Mouse (Mus musculus): ENCODE results near the gene 4833427G06Rik. TPM values are rescaled to one million over a fixed set of nuclear protein-coding genes. Genes with fewer than 3 reads are reported as not detected.
"Not testable (repeated sequence)": the region's sequence is repeated elsewhere in the genome, so short reads cannot be mapped to it uniquely, and the experiment has no call there.

4833427G06Rik gene
- polyA plus RNA-seq (2015; fragmentation: Nextera tagmentation; extraction: Ambion mirVana) = 5.9 and 6.3 TPM in 2 replicates

GRCm38 (mm10) chr9:51101756-51102425 lies at the start of gene 4833427G06Rik:
Gene 4833427G06Rik, minus strand, starts transcription at chr9:51102078.
- Histone ChIP-seq H3K4me2 (ENCODE audit: low read depth, low read length) (peak within 1 kb of the TSS; percentile 99), H3K27ac (ENCODE audit: low read length) (no peak within 1 kb of the TSS), H3K9ac (ENCODE audit: low read length) (no peak within 1 kb of the TSS), H3K9me3 (ENCODE audit: control insufficient read depth, low read length) (no peaks in the 10 kb centered on the region), H3K4me3 (ENCODE audit: low read length) (peak within 1 kb of the TSS; percentile 28), H3K36me3 (ENCODE audit: control insufficient read depth, insufficient read depth, low read length) (no peaks in the 10 kb centered on the region), H3K4me1 (replicated peaks; ENCODE audit: control insufficient read depth, insufficient read depth, low read length) (peaks cover 4% of the 10 kb centered on the region; the same call in 1 of the 2 replicates), H3K27me3 (ENCODE audit: control insufficient read depth, insufficient read depth, low read depth, low read length) (peaks cover 7% of the 10 kb centered on the region; the same call in 1 of the 2 replicates)
- WGBS = 9% methylated on average over 27 of the region's 27 CpGs
- peak; percentile 78 for ATAC-seq (ENCODE audit: low read depth)

- Histone ChIP-seq H3K4me3 (ENCODE audit: low read length) (no peak overlapping the region), H3K36me3 (ENCODE audit: control insufficient read depth, insufficient read depth, low read length) (no peaks in the 10 kb centered on the region)
These were observed 45.4 kb upstream of the 4833427G06Rik start for GRCm38 (mm10) chr9:51147294-51147693.

GRCm38 (mm10) chr9:51146496-51146895 lies 44.6 kb upstream of the 4833427G06Rik start:
- ATAC-seq (ENCODE audit: low read depth) = peak; percentile 34; the same call in 1 of the 2 replicates
- no peak overlapping the region for H3K4me3 ChIP-seq (ENCODE audit: low read length)
- no peak overlapping the region for H3K27ac ChIP-seq (ENCODE audit: low read length)
- H3K4me2 ChIP-seq (ENCODE audit: low read depth, low read length) = no peak overlapping the region
- no peaks in the 10 kb centered on the region for H3K9me3 ChIP-seq (ENCODE audit: control insufficient read depth, low read length)
- no peaks in the 10 kb centered on the region for H3K27me3 ChIP-seq (ENCODE audit: control insufficient read depth, insufficient read depth, low read depth, low read length)
- no peak overlapping the region for H3K9ac ChIP-seq (ENCODE audit: low read length)
- H3K4me1 ChIP-seq (replicated peaks; ENCODE audit: control insufficient read depth, insufficient read depth, low read length) = no peaks in the 10 kb centered on the region; the same call in 1 of the 2 replicates
- WGBS = 47% methylated on average over 4 of the region's 4 CpGs
- no peaks in the 10 kb centered on the region for H3K36me3 ChIP-seq (ENCODE audit: control insufficient read depth, insufficient read depth, low read length)

More at GRCm38 (mm10) chr9:51147294-51147693, 45.4 kb upstream of the 4833427G06Rik start:
- Histone ChIP-seq H3K27ac (ENCODE audit: low read length) (no peak overlapping the region), H3K9me3 (ENCODE audit: control insufficient read depth, low read length) (no peaks in the 10 kb centered on the region), H3K4me1 (replicated peaks; ENCODE audit: control insufficient read depth, insufficient read depth, low read length) (no peaks in the 10 kb centered on the region; the same call in 1 of the 2 replicates), H3K27me3 (ENCODE audit: control insufficient read depth, insufficient read depth, low read depth, low read length) (no peaks in the 10 kb centered on the region), H3K4me2 (ENCODE audit: low read depth, low read length) (no peak overlapping the region), H3K9ac (ENCODE audit: low read length) (no peak overlapping the region)
- ATAC-seq (ENCODE audit: low read depth) = no peak
- 79% methylated on average over 5 of the region's 5 CpGs for WGBS

- no peak overlapping the region for H3K9ac ChIP-seq (ENCODE audit: low read length)
- H3K9me3 ChIP-seq (ENCODE audit: control insufficient read depth, low read length) = no peaks in the 10 kb centered on the region
- 62% methylated on average over 6 of the region's 6 CpGs for WGBS
- ATAC-seq (ENCODE audit: low read depth) = no peak
- H3K27me3 ChIP-seq (ENCODE audit: control insufficient read depth, insufficient read depth, low read depth, low read length) = no peaks in the 10 kb centered on the region
- H3K4me3 ChIP-seq (ENCODE audit: low read length) = no peak overlapping the region
- H3K4me1 ChIP-seq (replicated peaks; ENCODE audit: control insufficient read depth, insufficient read depth, low read length) = no peaks in the 10 kb centered on the region; the same call in 1 of the 2 replicates
- no peak overlapping the region for H3K27ac ChIP-seq (ENCODE audit: low read length)
- H3K36me3 ChIP-seq (ENCODE audit: control insufficient read depth, insufficient read depth, low read length) = no peaks in the 10 kb centered on the region
- H3K4me2 ChIP-seq (ENCODE audit: low read depth, low read length) = no peak overlapping the region
These were observed 42.3 kb upstream of the 4833427G06Rik start for GRCm38 (mm10) chr9:51144218-51144617.

- ATAC-seq (ENCODE audit: low read depth) = no peak
- 81% methylated on average over 1 of the region's 1 CpGs for WGBS
- Histone ChIP-seq H3K4me1 (replicated peaks; ENCODE audit: control insufficient read depth, insufficient read depth, low read length) (no peaks in the 10 kb centered on the region; the same call in 1 of the 2 replicates), H3K9me3 (ENCODE audit: control insufficient read depth, low read length) (no peaks in the 10 kb centered on the region), H3K4me3 (ENCODE audit: low read length) (no peak overlapping the region), H3K27ac (ENCODE audit: low read length) (no peak overlapping the region), H3K9ac (ENCODE audit: low read length) (no peak overlapping the region), H3K27me3 (ENCODE audit: control insufficient read depth, insufficient read depth, low read depth, low read length) (no peaks in the 10 kb centered on the region), H3K4me2 (ENCODE audit: low read depth, low read length) (no peak overlapping the region), H3K36me3 (ENCODE audit: control insufficient read depth, insufficient read depth, low read length) (no peaks in the 10 kb centered on the region)
These were observed 41.6 kb upstream of the 4833427G06Rik start for GRCm38 (mm10) chr9:51143437-51143836.

- Histone ChIP-seq H3K36me3 (ENCODE audit: control insufficient read depth, insufficient read depth, low read length) (no peaks in the 10 kb centered on the region), H3K9me3 (ENCODE audit: control insufficient read depth, low read length) (no peaks in the 10 kb centered on the region), H3K27me3 (ENCODE audit: control insufficient read depth, insufficient read depth, low read depth, low read length) (no peaks in the 10 kb centered on the region), H3K27ac (ENCODE audit: low read length) (no peak overlapping the region), H3K4me3 (ENCODE audit: low read length) (no peak overlapping the region), H3K4me2 (ENCODE audit: low read depth, low read length) (no peak overlapping the region), H3K4me1 (replicated peaks; ENCODE audit: control insufficient read depth, insufficient read depth, low read length) (no peaks in the 10 kb centered on the region), H3K9ac (ENCODE audit: low read length) (no peak overlapping the region)
- 76% methylated on average over 3 of the region's 3 CpGs for WGBS
- no peak for ATAC-seq (ENCODE audit: low read depth)
These were observed 38.8 kb upstream of the 4833427G06Rik start for GRCm38 (mm10) chr9:51140711-51141110.

- H3K4me3 ChIP-seq (ENCODE audit: low read length); H3K27ac ChIP-seq (ENCODE audit: low read length); H3K27me3 ChIP-seq (ENCODE audit: control insufficient read depth, insufficient read depth, low read depth, low read length); H3K9ac ChIP-seq (ENCODE audit: low read length); H3K4me1 ChIP-seq (replicated peaks; ENCODE audit: control insufficient read depth, insufficient read depth, low read length); H3K9me3 ChIP-seq (ENCODE audit: control insufficient read depth, low read length); H3K4me2 ChIP-seq (ENCODE audit: low read depth, low read length); H3K36me3 ChIP-seq (ENCODE audit: control insufficient read depth, insufficient read depth, low read length); ATAC-seq (ENCODE audit: low read depth): not testable (repeated sequence)
- WGBS = 70% methylated on average over 1 of the region's 1 CpGs
These were observed 37.5 kb upstream of the 4833427G06Rik start for GRCm38 (mm10) chr9:51139401-51139800.

GRCm38 (mm10) chr9:51138301-51138700 lies 36.4 kb upstream of the 4833427G06Rik start:
- Histone ChIP-seq H3K4me1 (replicated peaks; ENCODE audit: control insufficient read depth, insufficient read depth, low read length) (no peaks in the 10 kb centered on the region), H3K27me3 (ENCODE audit: control insufficient read depth, insufficient read depth, low read depth, low read length) (no peaks in the 10 kb centered on the region), H3K9ac (ENCODE audit: low read length) (no peak overlapping the region), H3K4me3 (ENCODE audit: low read length) (no peak overlapping the region), H3K27ac (ENCODE audit: low read length) (no peak overlapping the region), H3K4me2 (ENCODE audit: low read depth, low read length) (no peak overlapping the region), H3K9me3 (ENCODE audit: control insufficient read depth, low read length) (no peaks in the 10 kb centered on the region), H3K36me3 (ENCODE audit: control insufficient read depth, insufficient read depth, low read length) (no peaks in the 10 kb centered on the region)
- no peak for ATAC-seq (ENCODE audit: low read depth)
- WGBS = 89% methylated on average over 1 of the region's 1 CpGs

GRCm38 (mm10) chr9:51137836-51138235 lies 36.0 kb upstream of the 4833427G06Rik start:
- Histone ChIP-seq H3K4me1 (replicated peaks; ENCODE audit: control insufficient read depth, insufficient read depth, low read length) (no peaks in the 10 kb centered on the region), H3K9ac (ENCODE audit: low read length) (no peak overlapping the region), H3K27me3 (ENCODE audit: control insufficient read depth, insufficient read depth, low read depth, low read length) (no peaks in the 10 kb centered on the region), H3K4me3 (ENCODE audit: low read length) (no peak overlapping the region), H3K36me3 (ENCODE audit: control insufficient read depth, insufficient read depth, low read length) (no peaks in the 10 kb centered on the region), H3K27ac (ENCODE audit: low read length) (no peak overlapping the region), H3K4me2 (ENCODE audit: low read depth, low read length) (no peak overlapping the region), H3K9me3 (ENCODE audit: control insufficient read depth, low read length) (no peaks in the 10 kb centered on the region)
- ATAC-seq (ENCODE audit: low read depth) = no peak
- WGBS = 74% methylated on average over 1 of the region's 1 CpGs
